Mouse (Mus musculus): ENCODE measurements around the gene Vps35l. TPM values are rescaled to one million over a fixed set of nuclear protein-coding genes. Genes with fewer than 3 reads are reported as not detected.
A peak's percentile ranks its signal among the peaks of the same experiment; 100 is the strongest.

Gene Vps35l
- 45.7 and 49.6 TPM in 2 replicates for polyA plus RNA-seq (2016; fragmentation: Nextera tagmentation; extraction: Ambion mirVana)

GRCm38 (mm10) chr7:118739975-118740531, at the start of gene Vps35l:
Gene Vps35l, plus strand, starts transcription at chr7:118740226.
- 2% methylated on average over 16 of the region's 16 CpGs for WGBS (ENCODE audit: insufficient replicate concordance)
- Histone ChIP-seq H3K4me3 (peak within 1 kb of the TSS; percentile 81), H3K36me3 (peaks cover 15% of the 10 kb centered on the region), H3K4me1 (peaks cover 37% of the 10 kb centered on the region), H3K4me2 (peak within 1 kb of the TSS; percentile 86), H3K9me3 (replicated peaks) (no peaks in the 10 kb centered on the region), H3K27ac (peak within 1 kb of the TSS; percentile 80), H3K27me3 (replicated peaks) (no peaks in the 10 kb centered on the region), H3K9ac (peak within 1 kb of the TSS; percentile 80)
- ATAC-seq, result peak; percentile 82

- ATAC-seq, result no peak
- H3K27me3 ChIP-seq (replicated peaks), result no peaks in the 10 kb centered on the region
- H3K4me3 ChIP-seq, result no peak overlapping the region
- H3K4me2 ChIP-seq, result no peak overlapping the region
- H3K4me1 ChIP-seq, result no peaks in the 10 kb centered on the region
- no peak overlapping the region for H3K9ac ChIP-seq
- no peaks in the 10 kb centered on the region for H3K9me3 ChIP-seq (replicated peaks)
- 88% methylated on average over 2 of the region's 2 CpGs for WGBS (ENCODE audit: insufficient replicate concordance)
- peaks cover 91% of the 10 kb centered on the region for H3K36me3 ChIP-seq
- H3K27ac ChIP-seq, result no peak overlapping the region
These were observed 48.7 kb upstream of the Vps35l start for GRCm38 (mm10) chr7:118691287-118691686.

DNA sequence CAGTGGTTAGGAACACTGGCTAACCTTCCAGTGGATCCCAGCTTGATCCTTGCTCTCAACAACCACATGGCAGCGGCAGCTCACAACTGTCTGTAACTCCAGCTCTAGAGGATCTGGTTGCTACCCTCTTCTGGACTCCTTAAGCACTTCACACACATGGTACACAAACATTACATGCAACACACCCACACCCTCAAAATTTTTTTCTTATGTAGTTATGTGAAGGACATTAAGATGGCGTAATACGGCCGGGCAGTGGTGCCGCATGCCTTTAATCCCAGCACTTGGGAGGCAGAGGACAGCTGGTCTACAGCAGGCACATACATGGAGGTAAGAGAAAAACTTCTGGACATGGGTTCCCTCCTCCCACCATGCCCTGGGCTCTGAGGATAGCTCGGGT, 43.9 kb upstream of the Vps35l start:
- Histone ChIP-seq H3K4me3 (no peak overlapping the region), H3K4me2 (no peak overlapping the region), H3K9me3 (replicated peaks) (no peaks in the 10 kb centered on the region), H3K27me3 (replicated peaks) (no peaks in the 10 kb centered on the region), H3K9ac (no peak overlapping the region), H3K27ac (no peak overlapping the region), H3K36me3 (peaks cover 89% of the 10 kb centered on the region), H3K4me1 (peaks cover 5% of the 10 kb centered on the region; the same call in 1 of the 2 replicates)
- ATAC-seq, result no peak
- WGBS (ENCODE audit: insufficient replicate concordance), result 96% methylated on average over 6 of the region's 6 CpGs

DNA sequence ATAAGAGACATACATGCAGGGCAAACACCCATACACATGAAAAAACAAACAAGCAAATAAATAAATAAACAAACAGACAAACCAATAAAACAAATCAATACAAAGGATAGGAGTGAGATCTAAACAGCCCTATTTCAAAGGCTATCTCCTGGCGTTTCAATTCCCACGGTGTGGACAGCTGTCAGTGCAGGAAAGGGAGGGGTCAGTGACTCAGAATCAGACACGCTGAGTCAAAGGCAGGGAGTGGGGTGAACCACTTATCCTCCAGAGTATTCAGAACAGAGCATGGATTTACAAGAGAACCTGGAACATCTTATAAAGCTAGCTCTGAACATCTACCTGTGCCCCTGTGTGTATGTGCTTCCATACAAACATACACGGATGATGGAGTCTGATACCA, 42.9 kb upstream of the Vps35l start:
- no peaks in the 10 kb centered on the region for H3K27me3 ChIP-seq (replicated peaks)
- no peak overlapping the region for H3K4me3 ChIP-seq
- WGBS (ENCODE audit: insufficient replicate concordance), result 68% methylated on average over 4 of the region's 4 CpGs
- ATAC-seq, result no peak
- H3K4me2 ChIP-seq, result no peak overlapping the region
- no peak overlapping the region for H3K27ac ChIP-seq
- H3K9me3 ChIP-seq (replicated peaks), result no peaks in the 10 kb centered on the region
- no peak overlapping the region for H3K9ac ChIP-seq
- peaks cover 87% of the 10 kb centered on the region for H3K36me3 ChIP-seq
- H3K4me1 ChIP-seq, result peaks cover 8% of the 10 kb centered on the region; the same call in 1 of the 2 replicates

- ATAC-seq, result peak; percentile 28; the same call in 1 of the 2 replicates
- Histone ChIP-seq H3K27ac (no peak overlapping the region), H3K9me3 (replicated peaks) (no peaks in the 10 kb centered on the region), H3K27me3 (replicated peaks) (no peaks in the 10 kb centered on the region), H3K4me3 (no peak overlapping the region), H3K9ac (no peak overlapping the region), H3K36me3 (peaks cover 81% of the 10 kb centered on the region), H3K4me1 (peaks cover 18% of the 10 kb centered on the region), H3K4me2 (no peak overlapping the region)
- WGBS (ENCODE audit: insufficient replicate concordance), result 79% methylated on average over 9 of the region's 9 CpGs
These were observed 41.1 kb upstream of the Vps35l start for GRCm38 (mm10) chr7:118698882-118699281.

DNA sequence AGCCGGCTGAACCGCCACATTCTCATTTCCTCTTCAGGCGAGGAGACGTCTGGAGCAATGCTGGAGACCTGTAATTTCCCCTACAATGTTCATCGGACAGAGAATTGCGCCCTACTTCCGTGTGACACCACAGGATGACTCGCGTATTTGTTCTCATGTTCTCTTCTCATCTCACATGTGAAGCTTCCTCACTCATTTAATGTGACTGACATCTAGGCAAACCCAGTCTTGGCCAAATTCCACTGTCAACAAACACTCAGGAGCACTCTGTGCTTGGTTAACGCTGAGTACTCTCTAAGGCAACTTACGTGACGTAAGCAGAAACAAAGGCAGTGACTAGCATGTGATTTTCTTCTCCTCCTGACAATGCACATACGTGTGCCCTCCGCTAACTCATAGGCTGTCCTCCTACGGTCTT, 36.9 kb upstream of the Vps35l start:
- no peak overlapping the region for H3K4me3 ChIP-seq
- no peak overlapping the region for H3K27ac ChIP-seq
- no peaks in the 10 kb centered on the region for H3K27me3 ChIP-seq (replicated peaks)
- ATAC-seq, result no peak
- peaks cover 41% of the 10 kb centered on the region for H3K4me1 ChIP-seq
- no peaks in the 10 kb centered on the region for H3K9me3 ChIP-seq (replicated peaks)
- H3K9ac ChIP-seq, result no peak overlapping the region
- peak overlapping the region; percentile 89 for H3K4me2 ChIP-seq
- 83% methylated on average over 15 of the region's 15 CpGs for WGBS (ENCODE audit: insufficient replicate concordance)
- H3K36me3 ChIP-seq, result peaks cover 40% of the 10 kb centered on the region

DNA sequence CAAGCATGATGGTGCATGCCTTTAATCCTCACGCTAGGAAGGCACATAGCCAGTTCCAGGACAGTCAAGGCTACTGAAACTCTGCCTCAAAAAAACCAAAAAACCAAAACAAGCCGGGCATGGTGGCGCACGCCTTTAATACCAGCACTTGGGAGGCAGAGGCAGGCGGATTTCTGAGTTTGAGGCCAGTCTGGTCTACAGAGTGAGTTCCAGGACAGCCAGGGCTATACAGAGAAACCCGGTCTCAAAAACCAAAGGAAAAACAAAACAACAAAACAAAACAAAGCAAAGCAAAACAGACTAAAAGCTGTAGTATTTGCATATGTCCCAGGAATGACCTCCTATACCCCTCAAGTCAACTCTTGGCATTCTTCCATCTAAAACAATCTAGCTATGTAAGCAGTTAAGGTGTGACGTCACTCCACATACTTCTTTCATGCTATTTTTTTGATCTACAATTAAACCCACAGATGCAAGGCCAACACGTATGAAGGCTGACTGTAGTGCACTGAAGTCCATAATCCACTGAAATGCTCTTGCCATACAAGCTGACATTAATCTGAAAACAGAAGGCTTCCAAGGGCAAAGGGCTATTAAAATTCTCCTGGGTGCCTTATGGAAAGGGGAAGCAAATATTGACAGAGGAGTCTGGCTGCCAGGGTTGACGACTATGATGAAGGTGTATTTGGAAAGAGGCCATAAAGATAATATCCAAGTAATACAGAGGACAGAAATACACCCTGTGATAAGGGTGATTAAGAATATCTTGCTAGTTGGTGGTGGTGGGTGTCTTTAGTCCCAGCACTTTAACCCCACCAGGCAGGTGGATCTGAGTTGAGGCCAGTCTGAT, 35.8 kb upstream of the Vps35l start:
- H3K9ac ChIP-seq, result peak overlapping the region; percentile 92
- 73% methylated on average over 9 of the region's 9 CpGs for WGBS (ENCODE audit: insufficient replicate concordance)
- no peaks in the 10 kb centered on the region for H3K9me3 ChIP-seq (replicated peaks)
- H3K27ac ChIP-seq, result peak overlapping the region; percentile 93
- peaks cover 33% of the 10 kb centered on the region for H3K36me3 ChIP-seq
- peak overlapping the region; percentile 89 for H3K4me2 ChIP-seq
- ATAC-seq, result peak; percentile 33
- peaks cover 41% of the 10 kb centered on the region for H3K4me1 ChIP-seq
- H3K27me3 ChIP-seq (replicated peaks), result no peaks in the 10 kb centered on the region
- peak overlapping the region; percentile 93 for H3K4me3 ChIP-seq

DNA sequence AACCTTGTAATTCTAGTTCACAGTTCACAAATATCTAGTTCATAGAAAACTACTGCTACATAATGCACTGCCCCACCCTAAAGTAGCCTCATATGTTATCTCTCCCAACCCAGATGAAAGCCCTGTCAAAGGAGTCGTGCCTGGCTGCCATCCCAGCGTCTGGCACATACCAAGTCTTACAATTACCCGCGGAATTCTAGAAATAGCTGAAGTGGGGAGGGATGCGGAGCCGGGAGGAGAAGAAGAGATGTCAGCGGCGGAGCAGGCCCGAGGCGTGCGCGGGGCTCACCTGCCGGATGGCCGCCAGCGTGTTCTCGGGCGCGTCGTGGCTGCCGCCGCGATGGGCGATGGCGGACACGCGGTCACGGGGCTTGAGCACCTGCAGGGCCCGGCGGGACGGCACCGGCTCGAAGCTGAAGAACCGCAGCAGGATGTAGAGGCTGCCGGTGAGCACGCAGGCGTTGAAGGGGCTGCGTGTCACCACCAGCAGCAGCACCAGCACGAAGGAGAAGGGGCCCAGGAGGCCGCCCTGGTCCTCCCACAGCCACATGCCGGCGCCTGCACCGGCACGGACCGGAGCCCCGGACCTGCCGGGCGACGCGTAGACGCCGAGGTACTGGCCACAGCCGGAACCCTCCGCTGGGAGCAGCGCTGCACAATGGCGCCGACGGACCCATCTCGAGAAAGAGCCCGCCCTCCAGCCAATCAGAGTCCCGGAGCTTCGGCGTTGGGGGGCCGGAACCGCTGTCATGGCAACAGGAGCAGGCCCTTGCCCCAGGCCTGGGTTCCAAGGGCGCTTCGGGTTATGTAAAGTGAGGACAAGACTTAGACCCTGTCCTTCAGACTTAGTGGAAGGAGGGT, 34.7 kb upstream of the Vps35l start, which contains the start of gene Gde1:
Gene Gde1, minus strand, starts transcription at position 678 of the 861 bp plus-strand sequence.
- peak; percentile 88 for ATAC-seq

GRCm38 (mm10) chr7:118706051-118706450, 34.0 kb upstream of the Vps35l start:
- peak overlapping the region; percentile 89 for H3K4me2 ChIP-seq
- no peak for ATAC-seq
- H3K4me3 ChIP-seq, result peak overlapping the region; percentile 93
- no peaks in the 10 kb centered on the region for H3K9me3 ChIP-seq (replicated peaks)
- peaks cover 36% of the 10 kb centered on the region for H3K4me1 ChIP-seq
- 49% methylated on average over 6 of the region's 6 CpGs for WGBS (ENCODE audit: insufficient replicate concordance)
- peak overlapping the region; percentile 92 for H3K9ac ChIP-seq
- peaks cover 20% of the 10 kb centered on the region for H3K36me3 ChIP-seq
- H3K27ac ChIP-seq, result peak overlapping the region; percentile 93
- 0 out of 2 replicates have a peak, but pooled peaks cover 3% of the 10 kb centered on the region for H3K27me3 ChIP-seq (replicated peaks)

More for the DNA sequence above, 34.7 kb upstream of the Vps35l start, which contains the start of gene Gde1:
- Histone ChIP-seq H3K36me3 (peaks cover 27% of the 10 kb centered on the region), H3K9ac (peak within 1 kb of the TSS; percentile 92), H3K4me2 (peak within 1 kb of the TSS; percentile 89), H3K9me3 (replicated peaks) (no peaks in the 10 kb centered on the region), H3K27me3 (replicated peaks) (0 out of 2 replicates have a peak, but pooled peaks cover 3% of the 10 kb centered on the region), H3K27ac (peak within 1 kb of the TSS; percentile 93), H3K4me3 (peak within 1 kb of the TSS; percentile 93), H3K4me1 (peaks cover 36% of the 10 kb centered on the region)
- 2% methylated on average over 66 of the region's 66 CpGs for WGBS (ENCODE audit: insufficient replicate concordance)

DNA sequence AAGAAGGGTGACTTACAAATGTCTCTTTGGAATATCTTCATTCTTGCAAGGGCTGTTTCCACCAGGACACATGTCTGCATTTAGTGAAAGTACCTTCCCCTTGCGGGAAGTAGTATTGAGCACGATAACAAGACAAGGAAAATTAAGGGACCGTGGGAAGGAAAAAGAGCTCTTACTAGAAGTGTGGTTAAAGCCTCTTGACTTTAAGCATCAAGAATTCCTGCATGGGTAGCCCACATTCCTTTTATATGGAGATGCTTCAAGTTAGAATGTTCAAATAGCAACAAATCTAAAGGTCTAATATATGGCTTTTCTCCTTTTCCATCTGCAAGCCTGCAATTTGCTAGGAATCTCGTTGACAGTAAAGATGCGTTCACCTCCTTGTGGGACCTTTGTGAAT, 33.5 kb upstream of the Vps35l start:
- H3K36me3 ChIP-seq, result peaks cover 17% of the 10 kb centered on the region
- 85% methylated on average over 5 of the region's 5 CpGs for WGBS (ENCODE audit: insufficient replicate concordance)
- H3K9ac ChIP-seq, result no peak overlapping the region
- H3K4me1 ChIP-seq, result peaks cover 36% of the 10 kb centered on the region
- H3K27me3 ChIP-seq (replicated peaks), result 0 out of 2 replicates have a peak, but pooled peaks cover 3% of the 10 kb centered on the region
- ATAC-seq, result no peak
- no peak overlapping the region for H3K27ac ChIP-seq
- no peaks in the 10 kb centered on the region for H3K9me3 ChIP-seq (replicated peaks)
- no peak overlapping the region for H3K4me2 ChIP-seq
- no peak overlapping the region for H3K4me3 ChIP-seq

GRCm38 (mm10) chr7:118707216-118707615, 32.8 kb upstream of the Vps35l start:
- Histone ChIP-seq H3K9me3 (replicated peaks) (no peaks in the 10 kb centered on the region), H3K4me3 (no peak overlapping the region), H3K4me2 (no peak overlapping the region), H3K27ac (no peak overlapping the region), H3K9ac (no peak overlapping the region), H3K4me1 (peaks cover 39% of the 10 kb centered on the region), H3K27me3 (replicated peaks) (0 out of 2 replicates have a peak, but pooled peaks cover 3% of the 10 kb centered on the region), H3K36me3 (peaks cover 11% of the 10 kb centered on the region)
- ATAC-seq, result no peak
- 54% methylated on average over 2 of the region's 2 CpGs for WGBS (ENCODE audit: insufficient replicate concordance)
